Mouse (Mus musculus): ENCODE measurements around the gene Srebf2.
"Not testable (repeated sequence)": the region's sequence is repeated elsewhere in the genome, so short reads cannot be mapped to it uniquely, and the experiment has no call there.

Srebf2 gene

DNA sequence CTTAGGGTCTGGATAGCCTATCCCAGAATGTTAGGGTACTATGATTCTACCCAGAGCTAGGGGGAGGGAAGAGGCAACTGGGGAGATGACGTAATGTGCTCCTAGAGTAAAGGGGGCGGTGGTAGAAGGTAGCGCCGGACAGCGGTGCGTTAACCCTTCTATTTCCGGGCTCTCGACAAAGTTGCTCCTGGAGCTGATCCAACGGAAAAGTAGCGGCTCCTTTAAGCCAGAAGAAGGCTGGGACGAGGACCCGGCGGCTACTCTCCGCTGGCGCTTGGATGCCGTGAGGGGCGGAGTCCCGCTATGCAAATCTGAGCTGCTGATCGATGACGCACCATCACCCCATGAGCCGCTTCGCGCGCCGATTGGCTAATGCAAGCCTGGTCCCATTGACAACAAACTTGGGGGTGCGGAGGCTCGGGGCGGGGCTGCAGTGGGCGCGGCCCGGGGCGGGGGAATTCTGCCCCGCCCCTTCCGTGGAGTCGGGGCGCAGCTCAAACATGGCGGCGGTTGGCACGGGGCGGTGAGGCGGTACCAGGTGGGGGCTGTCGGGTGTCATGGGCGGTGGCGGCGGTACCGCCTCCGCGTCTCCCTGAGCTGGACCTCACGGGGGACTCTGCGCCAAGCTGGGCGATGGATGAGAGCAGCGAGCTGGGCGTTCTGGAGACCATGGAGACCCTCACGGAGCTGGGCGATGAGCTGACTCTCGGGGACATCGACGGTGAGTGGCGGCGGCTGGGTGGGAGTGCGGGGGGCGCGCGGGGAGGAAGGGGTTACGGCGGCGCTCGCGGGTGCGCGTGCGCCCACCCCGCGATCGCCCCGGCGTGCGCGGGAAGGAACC lies at the start of gene Srebf2:
Gene Srebf2, plus strand, starts transcription at position 412 of the 841 bp plus-strand sequence.
- DNase-seq (ENCODE audit: low read depth, low spot score) = peak; percentile 98

DNA sequence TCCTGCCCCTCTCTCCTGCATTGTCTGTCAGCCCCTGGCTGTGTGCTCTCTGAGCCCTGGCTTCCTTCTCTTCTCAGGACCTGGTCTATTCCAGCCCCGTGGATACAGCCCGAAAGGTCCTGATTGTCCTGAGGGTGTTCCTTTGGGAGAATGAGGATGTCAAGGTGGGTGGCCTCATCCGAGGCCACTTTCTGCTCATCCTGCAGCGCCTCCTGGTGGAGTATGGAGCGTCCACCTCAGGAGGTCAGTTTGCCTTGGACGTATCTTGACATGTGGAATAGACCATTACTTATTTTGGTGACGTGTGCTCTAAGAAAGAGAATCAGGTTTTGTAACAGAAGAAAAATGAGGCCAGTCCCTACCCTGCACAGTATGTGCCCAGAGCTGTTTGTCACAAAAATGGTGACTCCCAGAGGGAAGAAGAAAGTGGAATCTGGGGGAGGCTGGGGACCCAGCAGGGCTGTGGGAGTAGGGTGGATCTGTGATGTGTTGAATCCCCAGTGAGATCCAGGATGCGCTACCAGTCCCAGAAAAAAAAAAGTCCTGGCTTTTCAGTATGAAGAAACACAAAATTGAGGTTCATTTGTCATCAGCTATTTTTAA lies 39.9 kb upstream of the Srebf2 start:
- peak; percentile 25 for DNase-seq (ENCODE audit: low read depth, low spot score)

DNA sequence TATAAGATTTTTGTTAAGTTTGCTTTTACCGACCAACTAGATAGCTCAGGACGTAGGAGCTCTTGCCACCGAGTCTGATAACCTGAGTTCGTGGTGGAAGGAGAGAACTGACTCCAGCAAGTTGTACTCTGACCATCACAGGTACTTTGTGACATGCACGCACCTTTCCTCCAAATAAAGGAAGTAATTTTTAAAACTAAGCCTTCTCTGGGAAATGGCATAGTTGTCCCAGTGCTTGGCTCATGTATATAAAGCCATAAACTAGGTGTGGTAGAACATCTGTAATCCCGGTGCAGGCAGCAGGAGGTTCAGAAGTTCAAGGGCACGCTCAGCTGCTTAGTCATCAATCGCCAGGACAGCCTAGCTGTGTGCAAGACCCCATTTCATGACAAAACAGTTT lies 26.4 kb upstream of the Srebf2 start:
- no peak for DNase-seq (ENCODE audit: low read depth, low spot score)

DNA sequence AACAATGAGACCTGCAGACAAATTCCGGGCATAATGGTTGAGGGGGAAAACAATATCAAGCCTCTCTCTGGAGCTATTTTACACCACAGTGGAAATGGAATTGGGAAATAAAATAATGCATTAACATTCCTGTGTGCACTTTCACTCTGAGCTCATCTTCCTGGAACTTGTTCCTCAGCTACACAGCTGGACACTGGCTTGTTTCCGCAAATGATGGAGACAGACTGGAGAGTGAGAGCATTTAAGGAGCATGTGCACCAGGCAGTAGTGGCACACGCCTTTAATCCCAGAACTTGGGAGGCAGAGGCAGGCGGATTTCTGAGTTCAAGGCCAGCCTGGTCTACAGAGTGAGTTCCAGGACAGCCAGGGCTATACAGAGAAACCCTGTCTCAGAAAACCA lies 20.3 kb upstream of the Srebf2 start:
- DNase-seq (ENCODE audit: low read depth, low spot score) = not testable (repeated sequence)

DNA sequence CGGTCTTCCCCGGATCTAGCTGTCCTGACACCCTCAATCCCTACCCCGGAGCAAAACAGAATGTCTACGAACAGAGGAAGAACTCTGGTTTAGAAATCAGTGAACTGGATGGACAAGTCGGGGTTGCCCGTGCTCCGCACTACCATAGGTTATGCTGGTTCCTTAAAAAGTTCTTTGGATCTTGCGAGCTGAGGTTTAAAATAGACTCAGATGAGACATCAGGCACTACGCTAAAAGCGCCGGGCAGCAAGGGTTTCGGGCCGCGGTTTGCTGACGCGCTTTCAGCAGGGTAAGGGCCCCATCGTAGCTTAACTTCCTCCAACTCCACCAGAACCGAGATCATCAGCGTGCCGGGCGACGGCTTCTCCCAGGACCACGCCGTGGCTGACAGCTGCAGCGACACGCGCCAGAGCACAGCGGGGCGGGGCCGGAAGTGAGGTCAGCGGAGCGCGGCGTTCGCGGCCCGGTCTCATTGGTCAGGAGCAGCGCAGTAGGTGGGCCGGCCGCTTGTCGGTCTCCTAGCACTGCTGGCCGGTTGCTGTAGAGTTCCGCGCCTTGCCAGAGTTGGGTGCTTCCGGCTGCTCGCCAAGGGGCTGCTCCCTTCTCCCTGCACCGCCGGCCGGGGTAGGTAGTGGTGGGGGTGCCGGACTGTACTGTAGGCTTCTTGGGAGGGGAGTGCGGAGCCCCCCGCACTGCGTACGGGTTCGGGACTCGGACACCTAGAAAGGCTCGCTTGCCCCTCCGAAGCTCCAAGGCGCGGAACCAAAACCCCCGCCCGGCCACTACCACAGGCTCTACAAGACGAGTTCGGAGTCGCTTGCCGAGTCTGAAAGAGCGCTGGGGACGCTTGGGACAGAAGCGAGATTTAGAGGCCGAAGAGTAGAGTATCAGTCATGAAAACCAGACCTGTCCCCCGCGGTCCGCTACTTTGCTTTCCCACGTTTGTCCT lies 19.3 kb upstream of the Srebf2 start, which contains the start of gene Ccdc134:
Gene Ccdc134, plus strand, starts transcription at position 497 of the 949 bp plus-strand sequence.
- DNase-seq (ENCODE audit: low read depth, low spot score) = peak; percentile 83

DNA sequence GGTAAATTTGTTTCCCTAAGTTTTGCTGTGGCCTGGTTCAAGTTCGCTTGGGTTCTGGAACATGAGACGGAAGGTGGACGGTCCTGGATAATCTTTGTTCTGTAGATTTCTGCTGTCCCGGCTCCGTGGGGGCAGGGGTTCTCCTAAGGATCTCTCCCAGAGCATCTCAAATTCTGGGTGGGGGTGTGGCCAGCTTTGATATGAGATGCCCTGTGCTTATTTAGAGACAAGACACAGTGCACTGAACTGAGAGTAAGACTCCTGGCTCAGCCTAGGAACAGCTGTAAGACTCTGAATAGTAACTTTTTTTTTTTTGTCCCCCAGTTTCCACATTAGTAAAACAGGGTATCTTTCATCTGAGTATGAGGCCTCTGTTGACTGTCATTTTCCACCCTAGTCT lies 18.6 kb upstream of the Srebf2 start:
- DNase-seq (ENCODE audit: low read depth, low spot score) = peak; percentile 31

DNA sequence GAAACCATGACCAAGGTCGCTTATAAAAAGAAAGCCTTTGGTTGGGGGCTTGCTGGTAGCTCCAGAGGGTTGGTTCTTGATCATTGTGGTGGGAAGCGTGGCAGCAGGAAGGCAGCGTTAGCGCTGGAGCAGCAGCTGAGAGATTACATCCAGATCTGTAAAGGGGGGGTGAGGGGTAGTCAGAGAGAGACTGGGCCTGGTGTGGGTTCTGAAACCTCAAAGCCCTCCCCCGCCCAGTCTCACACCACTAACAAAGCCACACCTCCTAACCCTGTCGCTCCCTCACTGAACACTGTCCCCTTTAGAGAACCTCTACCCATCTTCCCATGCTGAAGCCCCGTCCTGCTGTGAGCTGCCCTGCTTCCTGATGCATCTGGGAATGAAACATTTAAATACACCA lies 16.4 kb upstream of the Srebf2 start:
- DNase-seq (ENCODE audit: low read depth, low spot score) = no peak

DNA sequence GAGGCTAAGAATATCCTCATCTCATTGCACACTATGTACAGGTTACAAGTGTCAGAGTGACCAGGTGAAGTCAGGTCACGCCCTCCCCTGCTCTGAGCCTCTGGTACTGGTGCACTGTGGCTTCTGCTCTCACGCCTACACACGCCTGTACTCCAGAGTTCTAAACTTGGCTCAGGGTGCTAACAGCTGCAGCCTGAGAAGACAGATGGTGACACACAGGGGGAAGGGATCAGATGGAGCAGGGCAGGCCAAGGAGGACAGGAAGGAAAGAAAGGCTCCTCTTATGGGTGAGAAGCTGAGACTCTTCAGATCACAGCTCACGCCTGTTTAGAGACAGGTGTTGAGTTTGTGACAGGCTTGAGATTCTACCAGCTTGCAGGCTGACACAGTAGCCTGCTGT lies 11.6 kb upstream of the Srebf2 start:
- no peak for DNase-seq (ENCODE audit: low read depth, low spot score)

DNA sequence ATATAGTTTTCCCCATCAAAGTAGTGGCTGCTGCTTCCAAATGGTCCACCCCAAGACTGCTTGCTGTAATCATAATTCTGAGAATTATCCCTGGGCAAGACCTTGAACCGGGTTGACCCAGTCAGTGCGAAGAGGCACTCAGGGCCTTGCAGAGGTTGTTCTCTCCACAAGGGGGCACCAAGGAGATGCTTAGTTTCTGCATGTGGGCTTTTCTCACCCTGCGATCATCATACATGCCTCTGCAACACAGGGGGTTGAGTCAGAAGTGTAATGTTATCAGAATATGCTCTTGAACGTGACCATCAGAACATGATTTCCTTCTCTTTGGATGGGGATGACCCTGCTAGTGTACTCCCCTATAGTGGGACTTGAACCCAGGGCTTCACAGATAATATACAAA lies 8.4 kb upstream of the Srebf2 start:
- peak; percentile 59 for DNase-seq (ENCODE audit: low read depth, low spot score)

DNA sequence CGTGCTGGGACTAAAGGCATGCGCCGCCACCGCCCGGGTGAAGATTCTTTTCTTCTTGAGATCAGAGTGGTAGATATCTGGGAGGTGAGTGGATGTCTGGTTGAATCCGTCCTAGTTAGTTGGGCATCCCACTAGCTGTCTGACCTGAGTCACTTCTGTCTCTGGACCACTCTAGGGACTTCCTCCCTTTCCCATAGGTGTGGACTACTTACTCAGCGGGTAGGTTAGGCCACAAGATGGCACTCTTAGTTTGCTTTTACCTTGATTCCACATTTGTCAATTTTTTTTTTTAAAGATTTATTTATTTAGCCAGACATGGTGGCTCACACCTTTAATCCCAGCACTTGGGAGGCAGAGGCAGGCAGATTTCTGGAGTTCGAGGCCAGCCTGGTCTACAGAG lies 7.8 kb upstream of the Srebf2 start:
- no peak for DNase-seq (ENCODE audit: low read depth, low spot score)

DNA sequence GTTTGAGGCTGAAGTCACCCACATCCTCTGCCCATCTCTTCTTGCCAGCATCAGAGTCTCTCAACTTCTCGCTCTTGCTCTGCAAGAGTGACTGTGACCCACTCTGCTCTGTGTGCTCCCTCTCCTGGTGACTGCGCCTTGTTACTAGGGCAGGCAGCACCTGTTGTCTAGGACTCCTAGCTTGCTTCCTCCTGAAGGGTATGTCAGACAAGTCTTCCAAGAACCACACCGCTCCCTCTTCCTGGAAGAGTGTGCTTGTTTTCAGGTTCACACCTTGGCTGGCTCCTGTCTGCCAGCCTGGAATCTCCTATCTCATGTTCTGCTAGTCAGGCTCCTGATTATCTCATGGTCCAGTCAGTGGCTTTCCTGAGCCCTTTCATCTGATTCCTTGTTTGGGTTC lies 6.6 kb upstream of the Srebf2 start:
- DNase-seq (ENCODE audit: low read depth, low spot score) = no peak

DNA sequence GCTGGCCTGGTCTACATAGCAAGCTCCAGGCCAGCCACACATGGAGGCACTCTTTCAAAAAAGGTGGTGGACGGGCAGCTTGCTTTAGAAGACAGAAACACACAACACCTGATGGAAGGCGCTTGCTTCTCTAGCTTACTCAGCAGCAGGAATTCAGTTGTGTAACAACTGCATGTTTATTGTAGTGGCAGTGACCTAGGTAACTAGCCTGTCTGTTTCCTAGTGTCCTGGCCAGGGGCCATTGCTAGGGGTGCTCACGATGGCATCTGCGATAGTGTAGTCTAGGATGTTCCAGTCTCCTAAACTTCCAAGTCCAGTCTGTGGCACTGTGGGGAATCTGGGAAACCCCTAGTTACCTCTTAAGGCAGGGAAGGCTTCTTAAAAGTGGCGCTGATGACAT lies 2.8 kb upstream of the Srebf2 start:
- DNase-seq (ENCODE audit: low read depth, low spot score) = no peak

DNA sequence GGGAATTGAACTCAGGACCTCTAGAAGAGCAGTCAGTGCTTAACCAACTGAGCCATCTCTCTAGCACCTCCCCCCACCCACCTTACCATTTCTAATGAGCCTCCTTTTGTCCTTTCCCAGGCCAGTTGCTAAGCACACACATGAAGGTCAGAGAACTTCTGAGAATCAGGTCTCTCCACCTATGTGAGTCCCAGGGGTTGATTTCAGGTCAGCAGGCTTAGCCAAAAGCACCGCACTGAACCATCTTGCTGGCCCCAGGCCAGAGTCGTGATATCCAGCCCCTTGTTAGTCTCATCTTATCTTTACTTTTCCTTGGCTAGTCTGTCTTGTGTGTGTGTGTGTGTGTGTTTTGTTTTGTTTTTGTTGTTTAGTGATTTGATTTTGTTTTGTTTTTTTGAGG lies 1.6 kb upstream of the Srebf2 start:
- DNase-seq (ENCODE audit: low read depth, low spot score) = no peak

DNA sequence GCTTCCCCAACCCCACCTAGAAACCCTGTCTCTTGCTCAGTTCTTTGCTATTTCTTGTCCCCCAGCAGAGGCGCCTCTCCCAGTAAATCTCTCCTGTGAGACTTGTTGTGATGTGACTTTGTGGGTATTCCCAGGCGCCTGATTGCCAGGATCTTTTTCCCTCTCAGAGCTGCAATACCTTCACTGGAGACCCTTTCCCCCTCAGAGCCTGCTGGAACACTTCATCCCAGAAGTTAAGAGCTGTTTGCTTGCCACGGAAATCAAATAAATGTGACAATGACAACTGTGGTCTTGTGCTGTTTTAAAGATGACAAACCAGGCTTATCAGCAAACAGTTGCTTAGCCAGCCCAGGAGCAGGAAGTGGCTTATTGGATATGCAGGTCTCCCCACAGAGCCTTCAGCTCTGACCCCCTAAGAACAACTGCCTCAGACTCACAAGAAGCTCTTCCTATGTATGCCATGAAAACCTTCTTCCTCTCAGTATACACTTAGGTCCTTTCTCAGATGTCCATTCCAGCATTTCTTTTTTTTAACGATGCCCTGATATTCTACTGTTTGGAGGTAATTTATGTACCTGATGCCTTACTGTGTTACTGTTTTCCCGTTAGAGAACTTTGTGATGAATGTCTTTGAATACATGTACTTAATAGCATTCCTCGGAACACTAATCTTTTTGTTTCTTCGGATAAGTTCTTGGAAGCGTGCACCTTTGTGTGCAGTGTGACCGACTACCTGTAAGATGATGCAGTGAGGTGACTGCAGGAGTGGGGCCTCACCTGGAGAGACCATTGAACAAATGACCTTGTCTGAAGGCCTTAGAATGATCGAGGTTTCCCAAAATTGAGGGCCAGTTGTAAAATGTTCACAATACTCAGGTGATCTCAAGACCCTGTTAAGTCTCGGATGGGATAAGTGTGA lies 871 bp upstream of the Srebf2 start:
- peak; percentile 30 for DNase-seq (ENCODE audit: low read depth, low spot score)

DNA sequence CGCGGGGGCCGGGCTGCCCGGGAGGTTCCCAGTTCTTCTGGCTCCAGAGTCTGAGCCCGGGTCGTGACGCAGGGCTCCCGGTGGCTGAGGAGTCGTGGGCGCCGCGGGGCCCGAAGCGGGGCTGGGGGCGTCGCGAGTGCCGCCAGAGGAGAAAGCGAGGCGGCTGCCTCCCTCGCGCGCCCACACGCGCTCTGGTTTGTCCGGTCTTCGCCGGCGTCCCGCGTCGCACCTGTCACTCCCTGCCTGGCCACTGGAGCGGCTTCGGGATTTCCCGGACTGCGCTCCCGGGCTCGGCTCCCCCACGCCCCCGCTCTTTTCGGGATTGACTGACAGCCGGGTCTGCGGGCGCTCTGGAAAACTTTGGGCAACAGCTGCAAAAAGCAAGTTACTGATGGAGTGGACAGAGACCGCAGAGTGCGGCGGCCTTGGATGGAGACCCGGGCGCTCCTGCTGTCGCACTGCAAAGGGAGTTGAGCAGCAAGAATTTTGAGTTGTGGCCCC lies 680 bp downstream of the Srebf2 start:
- peak; percentile 31 for DNase-seq (ENCODE audit: low read depth, low spot score)

DNA sequence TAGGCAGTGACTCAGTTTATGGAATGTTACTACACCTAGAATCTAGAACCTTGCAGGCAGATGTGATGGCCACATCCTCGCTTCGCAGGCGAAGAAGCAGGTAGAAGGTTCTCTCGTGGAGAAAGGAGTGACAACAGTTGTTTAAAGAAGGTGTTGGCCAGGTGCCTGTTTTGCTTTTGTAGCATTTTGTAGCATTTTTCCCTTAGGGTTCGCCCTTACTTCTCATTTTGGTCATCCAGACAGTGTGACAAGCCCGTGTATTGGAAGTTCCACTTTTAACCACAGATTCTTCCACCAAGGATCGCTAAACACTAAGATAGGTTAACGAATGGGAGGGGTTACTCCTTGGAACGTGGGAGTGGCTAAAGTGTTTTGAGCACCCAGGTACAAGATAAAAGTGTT lies 1.5 kb downstream of the Srebf2 start:
- DNase-seq (ENCODE audit: low read depth, low spot score) = peak; percentile 46

DNA sequence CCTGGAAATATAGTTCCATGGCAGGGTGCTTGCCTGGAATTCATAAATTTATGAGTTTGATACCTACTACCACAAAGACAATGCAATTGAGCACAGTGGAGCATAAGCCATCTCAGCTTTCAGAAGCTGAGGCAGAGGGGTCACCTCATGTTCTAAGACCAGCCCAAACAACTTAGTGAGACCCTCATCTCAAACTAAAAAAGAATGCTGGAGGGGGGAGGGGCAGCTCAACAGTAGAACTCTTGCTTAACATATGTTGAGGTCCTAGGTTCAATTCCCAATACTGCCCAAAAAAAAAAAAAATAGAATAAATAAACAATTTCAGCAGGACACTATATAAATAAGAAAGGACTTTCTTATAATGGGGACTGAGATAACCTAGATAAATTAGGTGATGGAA lies 3.1 kb downstream of the Srebf2 start:
- no peak for DNase-seq (ENCODE audit: low read depth, low spot score)

DNA sequence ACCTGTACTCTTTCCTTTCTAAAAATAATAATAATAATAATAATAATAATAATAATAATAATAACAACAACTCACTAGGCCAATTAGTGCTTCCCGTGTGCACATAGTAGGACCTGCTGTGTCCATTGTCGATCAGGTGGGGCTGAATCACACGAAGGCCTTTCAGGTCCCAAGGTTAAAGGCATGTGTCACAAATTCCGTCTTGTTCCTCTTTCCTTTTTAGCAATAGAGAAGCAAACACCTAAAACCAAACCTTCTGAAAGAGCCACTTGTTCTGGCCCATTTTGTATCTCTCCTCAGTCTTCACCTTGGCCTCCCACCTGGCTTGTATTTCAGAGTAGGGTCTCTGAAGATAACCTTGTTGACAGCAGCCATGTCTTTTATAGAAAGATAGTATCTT lies 4.2 kb downstream of the Srebf2 start:
- DNase-seq (ENCODE audit: low read depth, low spot score) = no peak

DNA sequence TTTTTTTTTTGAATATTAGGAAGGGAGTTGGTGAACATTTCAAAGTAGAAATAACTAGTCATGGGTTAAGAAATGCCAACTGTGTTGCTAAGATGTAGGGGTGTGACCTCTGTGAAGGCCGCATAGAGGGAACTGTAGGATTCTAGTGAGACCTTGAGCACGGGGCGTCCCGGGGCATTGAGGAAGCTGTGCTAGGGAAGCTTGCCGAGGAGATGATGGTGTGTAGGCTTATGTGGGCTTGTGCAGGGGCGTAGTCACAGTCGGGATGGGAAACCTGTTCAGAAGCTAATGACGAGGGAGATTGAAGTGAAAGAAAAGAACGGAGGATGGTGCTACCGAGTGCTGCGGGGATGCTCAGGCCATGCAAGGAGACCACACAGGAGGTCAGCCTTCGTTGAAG lies 5.0 kb downstream of the Srebf2 start:
- DNase-seq (ENCODE audit: low read depth, low spot score) = no peak

DNA sequence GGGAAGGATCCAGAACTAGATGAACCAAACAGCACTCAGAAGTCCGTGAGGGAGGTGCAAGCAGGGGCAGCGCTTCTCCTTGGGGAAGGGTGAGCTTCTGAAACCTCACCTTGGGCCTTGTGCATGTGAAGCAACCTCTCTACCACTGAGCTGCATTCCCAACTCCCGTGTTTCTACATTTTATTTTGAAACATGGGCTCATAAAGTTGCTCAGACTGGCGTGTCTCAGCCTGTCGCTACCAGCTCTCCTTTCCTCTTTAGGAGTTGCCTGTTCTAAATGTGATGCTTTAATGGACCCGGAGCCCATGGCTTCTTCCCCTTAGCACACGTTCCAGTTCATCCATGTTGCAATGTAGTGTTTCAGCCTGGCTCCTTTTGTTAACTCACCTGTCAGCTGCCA lies 5.5 kb downstream of the Srebf2 start:
- DNase-seq (ENCODE audit: low read depth, low spot score) = no peak

DNA sequence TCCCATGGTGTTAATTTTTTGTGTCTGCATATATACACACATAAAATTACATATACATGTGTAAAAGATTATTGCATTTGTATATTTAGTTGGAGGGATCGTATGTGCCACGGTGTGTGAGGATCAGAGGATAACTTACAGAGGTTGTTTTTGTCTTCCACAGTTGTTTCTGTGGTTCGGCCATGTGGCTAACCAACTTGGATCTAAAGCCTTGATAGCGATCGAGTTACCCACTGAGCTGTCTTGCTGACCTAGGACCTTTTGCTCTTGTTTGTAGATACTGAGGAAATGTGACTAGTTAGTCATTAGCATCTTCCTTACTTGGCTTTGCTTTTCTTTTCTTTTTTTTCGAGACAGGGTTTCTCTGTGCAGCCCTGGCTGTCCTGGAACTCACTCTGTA lies 9.3 kb downstream of the Srebf2 start:
- no peak for DNase-seq (ENCODE audit: low read depth, low spot score)

Measured in c-Kit-negative CD71-positive TER-119-positive erythroid progenitor cells, embryonic 14.5 days (primary cell).